ENCODE assay signal across 39 mouse cellular contexts in the genomic region with DNA sequence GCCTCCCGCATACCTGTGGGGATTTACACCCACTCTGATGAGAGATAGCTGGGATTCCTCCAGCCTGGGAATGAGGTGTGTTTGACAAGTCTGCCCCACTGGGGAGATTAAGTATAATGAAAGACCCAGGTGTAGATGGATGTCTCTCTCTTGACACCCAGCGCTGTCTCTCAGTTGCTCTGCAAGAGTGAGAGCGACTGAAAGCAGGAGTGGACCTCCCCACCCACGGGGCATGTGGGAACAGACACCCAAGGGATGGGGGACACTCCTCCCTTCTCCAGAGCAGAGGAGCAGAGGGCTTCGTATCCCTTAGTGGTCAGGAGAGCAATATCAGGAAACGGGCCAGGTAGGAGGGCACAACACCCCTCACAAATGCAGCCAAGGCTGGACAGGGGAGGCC. TPM values are rescaled to one million over a fixed set of nuclear protein-coding genes. Genes with fewer than 3 reads are reported as not detected.
DNase-seq lines count a peak whose midpoint lies in the region; ATAC-seq lines count a peak whose summit lies in the region.
"Had no signal": no experiment of that assay in that cellular context is flagged by ENCODE, and none has a peak within 500 bp of the region (broad histone marks: within the 10 kb centered on the region; RNA-seq: fewer than 3 reads in every experiment).

No protein-coding gene starts in this region.

- intact Hi-C loops in heart, postnatal 14 days (cut with DNase I): loop anchor here (2.0 to 5.0 kb wide), 2 partner anchors 51 to 85 kb away; no protein-coding TSS in a partner anchor

- H3K27ac ChIP-seq in forebrain, embryonic 10.5 days: 0 out of 2 replicates have a peak overlapping the region, but pooled peaks have one; percentile 48
- H3K27ac ChIP-seq in forebrain, embryonic 13.5 days: no peak overlapping the region
- H3K27ac ChIP-seq in heart, embryonic 13.5 days (replicated peaks): peak overlapping the region; percentile 72
- H3K27ac ChIP-seq in midbrain, embryonic 11.5 days (ENCODE audit: low read depth, low read length): no peak overlapping the region
- no peak overlapping the region for H3K27ac ChIP-seq in midbrain, embryonic 14.5 days (replicated peaks; ENCODE audit: low read depth, low read length)
- no peak overlapping the region for H3K27ac ChIP-seq in intestine, embryonic 16.5 days (ENCODE audit: low read length)
- H3K27ac ChIP-seq: forebrain, embryonic 15.5 days; hindbrain, embryonic 15.5 days; limb, embryonic 13.5 days had no signal

- 71% methylated on average over 6 of the region's 6 CpGs for WGBS in forebrain, embryonic 10.5 days
- 75% methylated on average over 6 of the region's 6 CpGs for WGBS in forebrain, embryonic 13.5 days
- WGBS in heart, embryonic 13.5 days: 40% methylated on average over 6 of the region's 6 CpGs
- WGBS in midbrain, embryonic 11.5 days: 76% methylated on average over 6 of the region's 6 CpGs
- WGBS in midbrain, embryonic 14.5 days: 82% methylated on average over 6 of the region's 6 CpGs
- WGBS in intestine, embryonic 16.5 days: 69% methylated on average over 6 of the region's 6 CpGs

- H3K9me3 ChIP-seq in forebrain, embryonic 10.5 days: no peaks in the 10 kb centered on the region
- no peaks in the 10 kb centered on the region for H3K9me3 ChIP-seq in forebrain, embryonic 13.5 days (replicated peaks)
- H3K9me3 ChIP-seq in heart, embryonic 13.5 days: no peaks in the 10 kb centered on the region
- no peaks in the 10 kb centered on the region for H3K9me3 ChIP-seq in midbrain, embryonic 11.5 days (ENCODE audit: control insufficient read depth, low read length)
- no peaks in the 10 kb centered on the region for H3K9me3 ChIP-seq in midbrain, embryonic 14.5 days (ENCODE audit: control insufficient read depth, low read length)
- H3K9me3 ChIP-seq in intestine, embryonic 16.5 days (ENCODE audit: control insufficient read depth, low read length): no peaks in the 10 kb centered on the region
- H3K9me3 ChIP-seq: embryonic facial prominence, embryonic 15.5 days; forebrain, embryonic 15.5 days; G1E; heart, embryonic 12.5 days; hindbrain, embryonic 10.5 days; hindbrain, embryonic 15.5 days; limb, embryonic 13.5 days had no signal

- no peak overlapping the region for H3K4me2 ChIP-seq in forebrain, embryonic 13.5 days
- H3K4me2 ChIP-seq in heart, embryonic 13.5 days: no peak overlapping the region
- no peak overlapping the region for H3K4me2 ChIP-seq in midbrain, embryonic 11.5 days
- no peak overlapping the region for H3K4me2 ChIP-seq in midbrain, embryonic 14.5 days (ENCODE audit: low read length)
- H3K4me2 ChIP-seq in intestine, embryonic 16.5 days (ENCODE audit: low read depth, low read length): no peak overlapping the region
- H3K4me2 ChIP-seq: embryonic facial prominence, embryonic 15.5 days; forebrain, embryonic 15.5 days; heart, embryonic 12.5 days; hindbrain, embryonic 15.5 days; limb, embryonic 13.5 days; liver, embryonic 11.5 days had no signal

- peaks cover 35% of the 10 kb centered on the region for H3K4me1 ChIP-seq in forebrain, embryonic 10.5 days
- H3K4me1 ChIP-seq in forebrain, embryonic 13.5 days: peaks cover 10% of the 10 kb centered on the region
- H3K4me1 ChIP-seq in heart, embryonic 13.5 days: peaks cover 49% of the 10 kb centered on the region
- peaks cover 5% of the 10 kb centered on the region for H3K4me1 ChIP-seq in midbrain, embryonic 11.5 days (ENCODE audit: control insufficient read depth, insufficient read depth, low read length)
- peaks cover 9% of the 10 kb centered on the region; the same call in 1 of the 2 replicates for H3K4me1 ChIP-seq in midbrain, embryonic 14.5 days (ENCODE audit: control insufficient read depth, insufficient read depth, low read length)
- H3K4me1 ChIP-seq in intestine, embryonic 16.5 days (ENCODE audit: control insufficient read depth, insufficient read depth, low read length): peaks cover 8% of the 10 kb centered on the region

- no peak for DNase-seq in forebrain, embryonic 10.5 days (ENCODE audit: extremely low spot score, low spot score)
- DNase-seq in heart, postnatal 14 days: no peak
- DNase-seq in midbrain, embryonic 11.5 days (ENCODE audit: low spot score, missing footprints): peak; percentile 75
- DNase-seq in midbrain, embryonic 14.5 days: no peak
- DNase-seq in adrenal gland, postnatal 36 days: no peak
- DNase-seq: adrenal gland, adult 8-10 months; cerebellum, adult 11 months; cerebellum, adult 9-10 months; cerebellum, postnatal 36 days; embryo, embryonic 11 days; kidney, adult 2 months; kidney, postnatal 36 days; lung, postnatal 4 days; right cerebral cortex, adult 18-20 months; spleen, adult 18-20 months; thymus, adult 2 months; thymus, postnatal 36 days had no signal

- no peak overlapping the region for H3K9ac ChIP-seq in forebrain, embryonic 13.5 days
- H3K9ac ChIP-seq in heart, embryonic 13.5 days: peak overlapping the region; percentile 48; the same call in 1 of the 2 replicates
- H3K9ac ChIP-seq in midbrain, embryonic 11.5 days (ENCODE audit: low read length): no peak overlapping the region
- no peak overlapping the region for H3K9ac ChIP-seq in midbrain, embryonic 14.5 days (replicated peaks; ENCODE audit: low read length)
- H3K9ac ChIP-seq in intestine, embryonic 16.5 days (ENCODE audit: low read depth, low read length): no peak overlapping the region
- H3K9ac ChIP-seq: embryonic facial prominence, embryonic 15.5 days; forebrain, embryonic 15.5 days; heart, embryonic 12.5 days; hindbrain, embryonic 15.5 days; limb, embryonic 13.5 days had no signal

- H3K4me3 ChIP-seq in forebrain, embryonic 10.5 days: no peak overlapping the region
- H3K4me3 ChIP-seq in forebrain, embryonic 13.5 days: no peak overlapping the region
- no peak overlapping the region for H3K4me3 ChIP-seq in heart, embryonic 13.5 days
- H3K4me3 ChIP-seq in midbrain, embryonic 11.5 days (ENCODE audit: low read depth, low read length): no peak overlapping the region
- no peak overlapping the region for H3K4me3 ChIP-seq in midbrain, embryonic 14.5 days (replicated peaks; ENCODE audit: low read depth, low read length)
- no peak overlapping the region for H3K4me3 ChIP-seq in intestine, embryonic 16.5 days (ENCODE audit: low read length)
- H3K4me3 ChIP-seq: embryonic facial prominence, embryonic 15.5 days; forebrain, embryonic 15.5 days; heart, embryonic 12.5 days; hindbrain, embryonic 10.5 days; hindbrain, embryonic 15.5 days; layer of hippocampus, adult 2 months; left cerebral cortex, adult 2 months; limb, embryonic 13.5 days; megakaryocyte, embryonic 14.5 days had no signal

- H3K27me3 ChIP-seq in forebrain, embryonic 10.5 days (ENCODE audit: poor library complexity, severe bottlenecking): no peaks in the 10 kb centered on the region
- H3K27me3 ChIP-seq in forebrain, embryonic 13.5 days: no peaks in the 10 kb centered on the region
- no peaks in the 10 kb centered on the region for H3K27me3 ChIP-seq in heart, embryonic 13.5 days (replicated peaks)
- H3K27me3 ChIP-seq in midbrain, embryonic 11.5 days (ENCODE audit: control insufficient read depth, insufficient read depth, low read length): no peaks in the 10 kb centered on the region
- no peaks in the 10 kb centered on the region for H3K27me3 ChIP-seq in midbrain, embryonic 14.5 days (ENCODE audit: control insufficient read depth, insufficient read depth, low read length)
- H3K27me3 ChIP-seq in intestine, embryonic 16.5 days (replicated peaks; ENCODE audit: control insufficient read depth, insufficient read depth, low read length): no peaks in the 10 kb centered on the region
- H3K27me3 ChIP-seq: embryonic facial prominence, embryonic 15.5 days; forebrain, embryonic 15.5 days; heart, embryonic 12.5 days; hindbrain, embryonic 15.5 days; limb, embryonic 13.5 days; megakaryocyte, embryonic 14.5 days had no signal

- ATAC-seq in forebrain, embryonic 13.5 days: no peak
- no peak for ATAC-seq in heart, embryonic 13.5 days (ENCODE audit: extremely low read depth, insufficient number of reproducible peaks, low FRiP score, low TSS enrichment)
- ATAC-seq in midbrain, embryonic 11.5 days (ENCODE audit: low FRiP score): no peak
- ATAC-seq in midbrain, embryonic 14.5 days (ENCODE audit: low FRiP score, low TSS enrichment): no peak
- no peak for ATAC-seq in intestine, embryonic 16.5 days
- ATAC-seq: forebrain, embryonic 15.5 days; midbrain, embryonic 16.5 days had no signal

- H3K36me3 ChIP-seq in forebrain, embryonic 10.5 days (replicated peaks): no peaks in the 10 kb centered on the region
- H3K36me3 ChIP-seq in forebrain, embryonic 13.5 days (ENCODE audit: poor library complexity, severe bottlenecking): no peaks in the 10 kb centered on the region
- H3K36me3 ChIP-seq in heart, embryonic 13.5 days: no peaks in the 10 kb centered on the region
- no peaks in the 10 kb centered on the region for H3K36me3 ChIP-seq in midbrain, embryonic 11.5 days (ENCODE audit: control insufficient read depth, insufficient read depth, low read length)
- no peaks in the 10 kb centered on the region for H3K36me3 ChIP-seq in midbrain, embryonic 14.5 days (ENCODE audit: control insufficient read depth, insufficient read depth, low read length)
- no peaks in the 10 kb centered on the region for H3K36me3 ChIP-seq in intestine, embryonic 16.5 days (ENCODE audit: control insufficient read depth, insufficient read depth, low read length)
- H3K36me3 ChIP-seq: embryonic facial prominence, embryonic 15.5 days; forebrain, embryonic 15.5 days; G1E; heart, embryonic 12.5 days; hindbrain, embryonic 10.5 days; hindbrain, embryonic 15.5 days; limb, embryonic 13.5 days had no signal

RNA-seq across cellular contexts. Expression of a gene that starts 14.9 kb away (rescaled TPM):
- polyA plus RNA-seq in forebrain, embryonic 10.5 days (2016; fragmentation: Nextera tagmentation; extraction: Ambion mirVana): not detected in 2 replicates
- polyA plus RNA-seq in forebrain, embryonic 13.5 days (2015; fragmentation: Nextera tagmentation; extraction: Ambion mirVana): not detected in 2 replicates
- polyA plus RNA-seq in heart, embryonic 13.5 days (2015; fragmentation: Nextera tagmentation; extraction: Ambion mirVana): not detected in 2 replicates
- total RNA-seq in heart, postnatal 14 days (2021): not detected
- not detected in 2 replicates for polyA plus RNA-seq in midbrain, embryonic 11.5 days (2014; fragmentation: Nextera tagmentation; extraction: Ambion mirVana)
- not detected in 2 replicates for polyA plus RNA-seq in midbrain, embryonic 14.5 days (2014; fragmentation: Nextera tagmentation; extraction: Ambion mirVana)
- not detected for total RNA-seq in adrenal gland, postnatal 36 days (2021)
- polyA plus RNA-seq in intestine, embryonic 16.5 days (2015; fragmentation: Nextera tagmentation; extraction: Ambion mirVana): 0.16 TPM in 1 of 2 replicates, not detected in the other
- total RNA-seq: adrenal gland, adult 8-10 months; G1E; gastrocnemius, adult 8-10 months; gastrocnemius, postnatal 4 days; neutrophil, adult 5-6 weeks had no signal
- polyA plus RNA-seq: C2C12; embryonic facial prominence, embryonic 15.5 days; forebrain, embryonic 15.5 days; G1E; heart, embryonic 12.5 days; hindbrain, embryonic 10.5 days; hindbrain, embryonic 15.5 days; intestine, embryonic 14.5 days; kidney, adult 2 months; liver, embryonic 11.5 days; midbrain, embryonic 16.5 days; neural tube, embryonic 11.5 days; stomach, embryonic 16.5 days had no signal

Comparison
In these comparisons a context has a peak if more than half of its experiments do, and no peak if none do; other contexts are left out.
1. H3K27ac ChIP-seq: peak in forebrain, embryonic 10.5 days (single experiment) and heart, embryonic 13.5 days (single experiment); none in forebrain, embryonic 13.5 days (single experiment), midbrain, embryonic 11.5 days (single experiment), midbrain, embryonic 14.5 days (single experiment) and intestine, embryonic 16.5 days (single experiment).